Mouse (Mus musculus): ENCODE data around the gene Lrrc71. TPM values are rescaled to one million over a fixed set of nuclear protein-coding genes. Genes with fewer than 3 reads are reported as not detected.
A peak's percentile ranks its signal among the peaks of the same experiment; 100 is the strongest.

Gene Lrrc71
- polyA plus RNA-seq, 1 experiment from 2014 or later: 0.23 TPM

DNA sequence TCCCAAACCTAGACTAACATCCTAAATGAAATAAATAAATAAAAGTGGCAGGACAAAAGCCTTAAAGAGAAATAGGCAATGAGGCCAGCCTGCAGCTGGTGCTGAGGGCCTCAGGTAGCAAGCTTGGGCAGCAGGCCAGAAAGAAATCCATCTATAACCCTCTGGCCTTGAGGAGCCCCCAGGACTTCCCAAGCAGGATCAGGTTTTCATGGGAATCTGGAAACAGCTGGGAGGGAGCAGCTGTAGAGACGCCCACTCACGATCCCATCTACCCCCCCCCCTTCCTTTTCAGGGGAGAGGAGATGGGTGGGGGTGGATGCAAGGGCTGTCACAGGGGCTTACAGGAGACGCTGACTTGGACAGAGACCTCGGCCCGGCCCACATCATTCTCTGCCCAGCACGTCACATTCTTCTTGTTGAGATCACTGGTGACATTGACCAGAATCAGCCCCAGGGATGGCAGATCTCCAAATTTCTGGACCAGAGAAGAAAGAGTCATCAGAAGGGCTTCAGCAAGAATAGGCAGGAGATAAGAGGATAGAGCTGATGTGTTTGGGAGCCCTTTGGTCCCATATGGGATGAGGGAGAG lies 37.3 kb upstream of the Lrrc71 start:
- 29% methylated on average over 6 of the region's 6 CpGs for WGBS
- no peak overlapping the region for H3K9ac ChIP-seq (ENCODE audit: low read depth, low read length)
- ATAC-seq: no peak

DNA sequence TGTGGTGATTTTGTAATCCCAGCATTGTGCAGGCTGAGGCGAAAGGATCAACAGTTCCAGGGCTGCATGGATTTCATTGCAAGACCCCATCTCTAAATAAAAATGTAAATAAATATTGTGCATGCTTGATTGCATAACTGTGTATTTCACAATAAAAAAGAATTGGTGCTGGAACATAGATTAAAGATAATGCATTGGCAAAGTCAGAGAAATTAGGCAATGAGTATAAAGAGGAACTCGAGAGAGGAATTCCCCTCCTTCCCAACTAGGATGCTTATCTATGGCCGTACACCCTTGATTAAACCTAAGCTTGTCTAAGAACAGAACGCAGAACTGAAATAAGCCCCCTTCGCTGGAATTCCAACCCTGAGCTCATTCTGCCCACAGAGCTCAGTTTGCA lies 36.7 kb upstream of the Lrrc71 start:
- WGBS: 60% methylated on average over 5 of the region's 5 CpGs
- no peak overlapping the region for H3K4me3 ChIP-seq (ENCODE audit: low read depth, low read length)
- no peak overlapping the region for H3K27ac ChIP-seq (ENCODE audit: low read depth, low read length)
- no peak overlapping the region for H3K4me2 ChIP-seq (replicated peaks; ENCODE audit: low read depth)
- ATAC-seq: no peak
- H3K36me3 ChIP-seq (ENCODE audit: control insufficient read depth, insufficient read depth): no peaks in the 10 kb centered on the region
- TF ChIP-seq CTCF (IDR thresholded peaks at IDR 0.05; ENCODE audit: low read depth): no peak
- no peak overlapping the region for H3K9ac ChIP-seq (ENCODE audit: low read depth, low read length)
- peaks cover 3% of the 10 kb centered on the region; the same call in 1 of the 2 replicates for H3K27me3 ChIP-seq (replicated peaks; ENCODE audit: control insufficient read depth, insufficient read depth, low read length)
- H3K4me1 ChIP-seq (replicated peaks; ENCODE audit: control insufficient read depth, insufficient read depth, low read length): no peaks in the 10 kb centered on the region
- no peaks in the 10 kb centered on the region for H3K9me3 ChIP-seq (ENCODE audit: control insufficient read depth)

More for the DNA sequence above, 37.3 kb upstream of the Lrrc71 start:
- Histone ChIP-seq H3K27ac (ENCODE audit: low read depth, low read length) (no peak overlapping the region), H3K4me1 (replicated peaks; ENCODE audit: control insufficient read depth, insufficient read depth, low read length) (no peaks in the 10 kb centered on the region), H3K4me3 (ENCODE audit: low read depth, low read length) (no peak overlapping the region), H3K36me3 (ENCODE audit: control insufficient read depth, insufficient read depth) (no peaks in the 10 kb centered on the region), H3K4me2 (replicated peaks; ENCODE audit: low read depth) (no peak overlapping the region), H3K27me3 (replicated peaks; ENCODE audit: control insufficient read depth, insufficient read depth, low read length) (0 out of 2 replicates have a peak, but pooled peaks cover 3% of the 10 kb centered on the region), H3K9me3 (ENCODE audit: control insufficient read depth) (no peaks in the 10 kb centered on the region)
- no peak for TF ChIP-seq CTCF (IDR thresholded peaks at IDR 0.05; ENCODE audit: low read depth)

DNA sequence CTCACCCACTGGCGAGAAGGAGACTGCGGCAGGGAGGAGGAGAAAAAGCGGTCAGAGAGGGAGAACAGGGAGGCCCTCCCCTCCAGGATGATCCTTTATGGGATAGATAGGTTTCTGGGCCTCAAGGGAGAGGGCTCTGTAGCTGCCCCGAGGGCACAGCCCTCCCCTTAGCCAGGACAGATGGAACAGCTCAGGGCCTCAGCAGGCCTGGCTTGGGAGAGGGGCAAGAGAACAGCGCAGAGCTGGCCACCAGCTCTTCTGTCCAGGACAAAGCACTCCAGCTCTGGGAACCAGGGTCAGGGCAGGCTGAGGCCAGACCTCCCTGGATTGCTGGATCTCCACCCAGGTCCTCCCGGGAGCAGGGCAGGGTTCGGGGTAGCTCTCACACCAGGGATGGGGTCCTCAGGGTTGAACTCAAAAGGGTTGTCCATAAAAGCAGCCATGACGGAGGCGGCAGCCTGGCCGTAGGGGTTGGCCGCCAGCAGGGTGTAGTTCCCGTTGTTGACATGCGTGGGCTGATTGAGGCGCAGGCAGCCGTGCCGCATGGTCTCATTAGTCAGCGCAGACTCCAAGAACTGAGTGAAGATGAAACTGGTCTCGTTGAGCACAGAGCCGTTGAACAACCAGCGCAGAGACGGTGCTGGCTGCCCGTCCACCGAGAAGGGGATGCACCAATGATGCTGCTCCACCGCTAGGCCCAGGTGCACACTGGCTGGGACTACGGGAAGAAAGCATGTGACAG lies 35.0 kb upstream of the Lrrc71 start:
- H3K9me3 ChIP-seq (ENCODE audit: control insufficient read depth): no peaks in the 10 kb centered on the region
- no peaks in the 10 kb centered on the region for H3K36me3 ChIP-seq (ENCODE audit: control insufficient read depth, insufficient read depth)
- no peak for ATAC-seq
- no peak overlapping the region for H3K27ac ChIP-seq (ENCODE audit: low read depth, low read length)
- 84% methylated on average over 25 of the region's 25 CpGs for WGBS
- H3K9ac ChIP-seq (ENCODE audit: low read depth, low read length): no peak overlapping the region
- H3K4me2 ChIP-seq (replicated peaks; ENCODE audit: low read depth): no peak overlapping the region
- H3K27me3 ChIP-seq (replicated peaks; ENCODE audit: control insufficient read depth, insufficient read depth, low read length): peaks cover 3% of the 10 kb centered on the region; the same call in 1 of the 2 replicates
- H3K4me1 ChIP-seq (replicated peaks; ENCODE audit: control insufficient read depth, insufficient read depth, low read length): no peaks in the 10 kb centered on the region
- no peak overlapping the region for H3K4me3 ChIP-seq (ENCODE audit: low read depth, low read length)
- no peak for TF ChIP-seq CTCF (IDR thresholded peaks at IDR 0.05; ENCODE audit: low read depth)

DNA sequence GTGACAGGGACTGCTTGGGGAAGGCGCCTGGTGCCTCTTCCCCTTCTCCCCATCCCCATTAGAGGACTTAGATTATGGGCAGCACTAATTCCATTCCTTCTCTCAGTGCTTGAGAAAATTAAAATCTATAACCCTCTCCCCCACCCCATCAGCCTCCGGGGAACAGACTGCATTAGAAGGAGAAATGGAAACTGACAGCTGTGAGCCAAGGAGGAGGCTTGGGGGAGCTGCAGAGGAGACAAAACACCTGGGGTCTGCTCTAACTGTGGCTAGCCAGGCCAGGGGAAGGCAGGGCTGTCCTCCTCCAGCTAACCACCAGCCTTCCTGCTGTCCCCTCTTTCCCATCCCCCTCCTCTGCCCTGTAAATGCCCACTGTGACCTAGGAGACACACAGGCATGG lies 30.7 kb upstream of the Lrrc71 start:
- ATAC-seq: no peak
- 50% methylated on average over 2 of the region's 2 CpGs for WGBS
- Histone ChIP-seq H3K27ac (ENCODE audit: low read depth, low read length) (no peak overlapping the region), H3K9me3 (ENCODE audit: control insufficient read depth) (no peaks in the 10 kb centered on the region), H3K36me3 (ENCODE audit: control insufficient read depth, insufficient read depth) (no peaks in the 10 kb centered on the region), H3K9ac (ENCODE audit: low read depth, low read length) (no peak overlapping the region), H3K4me2 (replicated peaks; ENCODE audit: low read depth) (no peak overlapping the region), H3K4me3 (ENCODE audit: low read depth, low read length) (no peak overlapping the region), H3K4me1 (replicated peaks; ENCODE audit: control insufficient read depth, insufficient read depth, low read length) (no peaks in the 10 kb centered on the region), H3K27me3 (replicated peaks; ENCODE audit: control insufficient read depth, insufficient read depth, low read length) (peaks cover 3% of the 10 kb centered on the region; the same call in 1 of the 2 replicates)
- no peak for TF ChIP-seq CTCF (IDR thresholded peaks at IDR 0.05; ENCODE audit: low read depth)

GRCm38 (mm10) chr3:87778283-87778682 lies 29.9 kb upstream of the Lrrc71 start:
- H3K36me3 ChIP-seq (ENCODE audit: control insufficient read depth, insufficient read depth): no peaks in the 10 kb centered on the region
- no peaks in the 10 kb centered on the region for H3K9me3 ChIP-seq (ENCODE audit: control insufficient read depth)
- 58% methylated on average over 23 of the region's 23 CpGs for WGBS
- no peaks in the 10 kb centered on the region for H3K4me1 ChIP-seq (replicated peaks; ENCODE audit: control insufficient read depth, insufficient read depth, low read length)
- H3K9ac ChIP-seq (ENCODE audit: low read depth, low read length): no peak overlapping the region
- no peak overlapping the region for H3K4me2 ChIP-seq (replicated peaks; ENCODE audit: low read depth)
- H3K27ac ChIP-seq (ENCODE audit: low read depth, low read length): no peak overlapping the region
- peaks cover 3% of the 10 kb centered on the region; the same call in 1 of the 2 replicates for H3K27me3 ChIP-seq (replicated peaks; ENCODE audit: control insufficient read depth, insufficient read depth, low read length)
- H3K4me3 ChIP-seq (ENCODE audit: low read depth, low read length): no peak overlapping the region
- TF ChIP-seq CTCF (IDR thresholded peaks at IDR 0.05; ENCODE audit: low read depth): no peak
- no peak for ATAC-seq

DNA sequence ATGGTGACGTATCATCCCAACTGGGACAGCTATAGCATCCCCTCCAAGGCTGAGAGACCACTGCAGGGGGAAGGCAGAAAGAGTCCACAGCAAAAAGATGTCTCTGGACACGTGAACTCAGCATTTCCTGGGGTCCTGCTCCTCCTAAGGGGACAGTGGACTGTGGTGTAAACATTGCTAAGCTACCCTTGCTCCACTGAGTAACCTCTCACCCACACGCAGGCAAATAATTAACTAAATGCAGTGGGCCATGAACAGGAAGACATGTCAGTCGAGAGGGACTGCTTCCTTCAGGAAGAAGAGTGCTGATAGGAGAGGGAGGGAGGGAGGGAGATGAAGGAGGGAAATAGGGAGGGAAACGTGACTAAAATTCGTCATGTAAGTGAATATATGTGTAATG lies 22.7 kb upstream of the Lrrc71 start:
- no peaks in the 10 kb centered on the region for H3K27me3 ChIP-seq (replicated peaks; ENCODE audit: control insufficient read depth, insufficient read depth, low read length)
- H3K9ac ChIP-seq (ENCODE audit: low read depth, low read length): no peak overlapping the region
- peak; percentile 36; the same call in 1 of the 2 replicates for ATAC-seq
- WGBS: 21% methylated on average over 6 of the region's 6 CpGs
- no peaks in the 10 kb centered on the region for H3K4me1 ChIP-seq (replicated peaks; ENCODE audit: control insufficient read depth, insufficient read depth, low read length)
- no peaks in the 10 kb centered on the region for H3K36me3 ChIP-seq (ENCODE audit: control insufficient read depth, insufficient read depth)
- H3K4me2 ChIP-seq (replicated peaks; ENCODE audit: low read depth): no peak overlapping the region
- H3K4me3 ChIP-seq (ENCODE audit: low read depth, low read length): no peak overlapping the region
- TF ChIP-seq CTCF (IDR thresholded peaks at IDR 0.05; ENCODE audit: low read depth): no peak
- H3K9me3 ChIP-seq (ENCODE audit: control insufficient read depth): no peaks in the 10 kb centered on the region
- H3K27ac ChIP-seq (ENCODE audit: low read depth, low read length): no peak overlapping the region

Data from intestine, postnatal 0 days (tissue).